Mouse (Mus musculus): ENCODE measurements around the gene Gsto1.

Gene Gsto1

DNA sequence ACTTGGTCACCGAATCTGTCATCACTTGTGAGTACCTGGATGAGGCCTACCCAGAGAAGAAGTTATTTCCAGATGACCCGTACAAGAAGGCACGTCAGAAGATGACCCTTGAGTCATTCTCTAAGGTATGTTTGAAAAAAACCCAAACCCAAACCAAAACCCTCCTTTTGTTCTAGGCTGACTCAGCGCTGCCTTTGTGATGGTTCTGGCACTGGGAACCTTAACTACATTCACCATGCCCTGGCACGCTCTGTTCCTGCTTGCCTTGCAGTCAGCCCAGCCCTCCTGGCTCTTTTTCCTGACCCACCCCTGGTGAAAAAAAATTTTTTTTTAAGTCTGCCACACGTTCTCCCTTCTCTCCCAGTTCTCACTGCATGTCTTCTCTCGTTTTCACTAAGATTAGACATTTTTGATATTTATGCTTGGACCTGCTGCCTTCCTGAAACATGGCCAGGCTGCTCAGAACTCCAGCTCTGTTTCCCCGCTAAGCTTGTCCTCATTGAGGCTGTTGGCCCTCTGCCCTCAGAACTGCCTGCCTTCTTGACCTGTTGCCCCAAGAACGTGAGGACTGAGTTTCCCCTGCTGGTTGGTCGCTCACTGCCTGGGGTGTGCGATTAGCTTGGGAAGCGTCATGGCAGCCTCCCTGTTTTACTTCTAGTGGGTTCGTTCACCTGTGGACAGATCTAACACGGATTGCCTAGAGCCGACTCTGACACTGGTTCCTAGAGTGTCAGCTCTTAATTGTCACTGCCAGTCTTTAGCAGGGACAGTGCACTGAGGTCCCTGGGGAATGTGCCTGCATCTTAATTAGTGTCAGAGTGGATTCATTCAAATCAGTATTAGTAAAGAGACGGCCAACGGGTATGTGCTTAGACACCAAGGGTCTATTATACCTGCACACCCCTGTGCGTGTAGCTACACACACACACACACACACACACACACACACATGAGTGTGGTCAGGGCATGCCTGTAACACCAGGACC lies 3.5 kb downstream of the Gsto1 start:
- DNase-seq, result no peak

GRCm38 (mm10) chr19:47859180-47859579 lies 4.4 kb downstream of the Gsto1 start:
- DNase-seq, result no peak

GRCm38 (mm10) chr19:47862581-47862980 lies 7.8 kb downstream of the Gsto1 start:
- no peak for DNase-seq

GRCm38 (mm10) chr19:47864051-47864450 lies 9.3 kb downstream of the Gsto1 start:
- DNase-seq, result no peak

DNA sequence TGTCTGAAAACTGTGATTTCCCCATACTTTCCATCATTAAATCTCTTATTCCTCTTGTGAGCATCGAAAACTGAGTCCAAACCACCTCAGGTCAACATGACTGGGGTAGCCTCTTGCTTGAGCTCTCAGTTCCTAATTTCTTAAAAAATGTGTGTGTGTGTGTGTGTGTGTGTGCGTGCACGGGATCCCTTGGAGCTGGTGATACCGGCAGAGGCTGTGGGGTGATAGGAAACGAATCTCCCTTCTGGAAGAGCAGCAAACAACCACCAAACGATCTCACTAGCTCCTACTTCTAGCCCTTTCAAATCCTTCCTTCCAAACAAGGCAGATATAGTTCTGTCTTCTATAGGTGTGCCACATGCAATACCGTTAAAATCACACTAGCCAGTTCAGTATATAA lies 10.0 kb downstream of the Gsto1 start:
- no peak for DNase-seq

- peak; percentile 88 to 90 for DNase-seq
Measured at GRCm38 (mm10) chr19:47865353-47865947, 10.7 kb downstream of the Gsto1 start, which contains the start of gene Gsto2. Gsto2 (plus strand) TSS chr19:47865534.

GRCm38 (mm10) chr19:47867628-47868175 lies 12.9 kb downstream of the Gsto1 start:
- no peak for DNase-seq

DNA sequence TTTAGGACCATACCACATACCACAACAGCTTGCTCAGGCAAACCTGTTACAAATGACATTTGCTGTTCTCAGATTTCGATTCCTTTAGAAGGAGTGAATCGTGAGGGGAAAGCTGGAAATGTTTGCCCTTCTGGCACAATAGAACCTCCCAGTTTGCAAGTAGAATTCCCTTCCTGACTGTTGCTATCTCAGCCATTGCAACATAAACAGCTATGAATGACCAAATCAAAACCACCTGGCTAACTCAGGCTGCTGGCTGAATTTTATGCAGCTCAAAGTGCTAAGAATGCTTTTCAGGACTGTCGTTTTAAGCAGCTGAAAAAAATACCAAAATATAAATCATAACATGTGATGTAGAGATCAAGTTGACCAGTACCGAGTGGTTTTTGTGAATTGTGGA lies 14.2 kb downstream of the Gsto1 start:
- DNase-seq, result no peak

- no peak for DNase-seq
Measured at GRCm38 (mm10) chr19:47869516-47869915, 14.7 kb downstream of the Gsto1 start.

- no peak for DNase-seq
Measured at GRCm38 (mm10) chr19:47870102-47870666, 15.4 kb downstream of the Gsto1 start.

DNA sequence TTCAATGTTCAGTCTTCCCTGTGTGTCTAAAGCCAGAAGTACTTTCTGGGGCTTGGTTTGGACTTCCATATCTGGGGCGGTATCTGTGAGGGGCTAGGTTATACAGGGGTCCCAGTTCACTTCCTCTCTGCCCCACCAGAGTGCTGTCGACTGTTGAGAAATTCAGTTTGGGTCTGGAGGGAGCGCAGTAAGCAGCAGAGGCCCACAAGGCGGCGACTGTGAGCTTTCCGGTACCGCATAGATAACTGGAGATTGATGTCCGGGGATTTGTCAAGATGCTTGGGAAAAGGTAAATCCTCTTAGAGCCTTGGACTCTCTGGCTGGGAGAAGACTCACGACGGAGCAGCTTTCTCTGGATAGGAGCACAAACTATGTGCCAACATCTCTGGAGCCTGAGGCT lies 16.7 kb downstream of the Gsto1 start:
- DNase-seq, result no peak

DNA sequence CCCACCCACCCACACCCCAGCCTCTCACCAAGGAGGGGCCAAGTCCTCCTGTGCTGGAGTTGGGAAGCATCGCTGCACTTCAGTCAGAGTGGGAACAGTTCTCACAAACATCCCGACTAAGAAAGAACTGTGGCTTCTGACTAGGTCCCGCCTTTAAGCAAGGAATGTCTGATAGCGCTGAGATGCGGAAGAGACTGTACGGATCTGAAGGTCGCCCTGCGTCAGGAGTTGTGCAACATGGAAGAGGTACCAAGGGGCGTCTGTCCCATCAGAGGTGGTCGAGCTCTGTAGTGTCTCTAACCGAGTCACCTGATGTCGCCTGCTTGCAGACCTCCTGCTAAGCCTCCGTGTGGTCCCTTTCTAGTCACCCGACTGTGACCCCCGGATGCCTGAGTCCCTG lies 21.5 kb downstream of the Gsto1 start:
- no peak for DNase-seq

DNA sequence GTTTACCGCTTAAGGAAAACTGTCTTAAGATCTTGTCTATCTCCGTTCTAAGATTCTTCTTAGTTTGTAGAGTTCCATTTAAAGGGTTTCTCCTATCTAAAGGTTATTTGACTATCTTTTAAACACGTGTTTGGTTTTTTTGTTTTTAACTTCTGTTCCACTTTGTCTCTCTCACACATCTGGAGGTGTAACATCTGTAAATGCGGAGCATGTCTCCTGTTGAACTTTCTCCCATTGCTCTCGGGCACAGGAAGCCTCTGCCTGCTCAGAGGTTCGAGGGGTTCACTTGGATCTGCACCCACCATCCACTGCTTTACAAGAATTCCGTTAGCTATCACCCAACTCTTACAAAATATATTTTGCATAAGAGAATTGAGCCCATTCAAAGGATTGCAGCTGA lies 26.8 kb downstream of the Gsto1 start:
- no peak for DNase-seq

- DNase-seq, result peak; percentile 67 to 86
Measured at GRCm38 (mm10) chr19:47882151-47882881, 27.5 kb downstream of the Gsto1 start.

GRCm38 (mm10) chr19:47882882-47883254 lies 28.1 kb downstream of the Gsto1 start:
- DNase-seq, result no peak

GRCm38 (mm10) chr19:47884296-47885085 lies 29.7 kb downstream of the Gsto1 start:
- DNase-seq, result peak in 1 of 2 experiments; percentile 35

DNA sequence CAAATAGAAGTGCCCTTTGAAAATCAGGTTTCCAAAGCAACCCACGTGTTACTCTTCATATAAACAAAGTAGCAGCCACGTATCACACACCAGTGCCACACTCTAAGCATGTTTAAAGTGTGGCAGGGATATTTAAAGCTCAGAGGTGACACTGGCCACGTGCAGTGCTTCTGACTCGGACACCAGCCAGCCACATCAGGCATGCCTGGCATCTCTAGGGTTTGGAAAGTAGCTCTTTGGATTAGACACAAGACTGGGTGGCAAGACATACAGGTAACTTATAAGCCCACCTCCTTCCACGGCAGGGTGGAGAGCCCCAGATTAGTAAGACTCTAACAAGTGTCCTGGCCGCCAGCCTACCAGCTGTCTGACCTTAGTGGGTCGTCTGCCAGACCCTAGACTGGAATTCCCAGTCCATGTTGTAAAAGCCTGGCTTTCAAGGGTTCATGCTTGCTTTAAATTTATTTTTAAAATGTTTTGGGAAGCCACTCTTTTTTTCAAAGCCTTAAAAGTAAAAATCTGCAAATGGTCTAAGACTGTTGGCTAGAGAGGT lies 30.5 kb downstream of the Gsto1 start:
- DNase-seq, result no peak

DNA sequence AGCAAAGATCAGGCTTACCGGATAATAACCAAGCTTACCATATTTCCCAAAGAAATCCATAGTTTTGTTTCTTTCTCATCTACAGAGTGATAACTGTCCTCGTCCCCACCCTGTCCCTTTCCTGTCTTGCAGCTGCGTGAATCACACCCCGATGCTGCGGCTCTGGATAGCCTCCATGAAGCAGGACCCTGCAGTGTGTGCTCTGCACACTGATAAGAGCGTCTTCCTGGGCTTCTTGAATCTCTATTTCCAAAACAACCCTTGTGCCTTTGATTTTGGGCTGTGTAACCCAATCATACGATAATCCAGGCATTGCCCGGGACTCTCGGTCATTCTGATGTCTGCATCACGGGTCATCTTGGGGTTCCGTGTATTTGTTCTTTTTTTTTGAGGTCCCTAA lies 31.1 kb downstream of the Gsto1 start:
- DNase-seq, result no peak

DNA sequence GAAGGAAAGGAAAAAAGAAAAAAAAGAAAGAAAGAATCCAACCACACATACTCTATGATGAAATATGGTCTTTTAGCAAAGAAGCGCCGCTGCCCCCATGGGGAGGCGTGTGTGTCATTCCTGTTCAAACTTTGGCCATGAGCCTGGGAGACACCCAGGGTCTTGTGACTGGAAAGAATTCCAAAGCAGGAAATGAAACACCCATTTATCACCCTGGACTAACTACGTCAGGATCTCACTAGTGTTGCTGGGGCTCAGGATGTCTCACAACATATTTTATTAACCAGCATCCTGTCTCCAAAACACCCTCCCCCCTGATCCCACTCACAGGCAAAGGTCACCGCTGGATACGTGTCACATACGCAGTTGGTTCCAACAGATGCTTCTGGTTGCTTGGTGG lies 31.8 kb downstream of the Gsto1 start:
- DNase-seq, result no peak

- DNase-seq, result peak; percentile 59 to 64
Measured at GRCm38 (mm10) chr19:47887417-47887816, 32.6 kb downstream of the Gsto1 start.

DNA sequence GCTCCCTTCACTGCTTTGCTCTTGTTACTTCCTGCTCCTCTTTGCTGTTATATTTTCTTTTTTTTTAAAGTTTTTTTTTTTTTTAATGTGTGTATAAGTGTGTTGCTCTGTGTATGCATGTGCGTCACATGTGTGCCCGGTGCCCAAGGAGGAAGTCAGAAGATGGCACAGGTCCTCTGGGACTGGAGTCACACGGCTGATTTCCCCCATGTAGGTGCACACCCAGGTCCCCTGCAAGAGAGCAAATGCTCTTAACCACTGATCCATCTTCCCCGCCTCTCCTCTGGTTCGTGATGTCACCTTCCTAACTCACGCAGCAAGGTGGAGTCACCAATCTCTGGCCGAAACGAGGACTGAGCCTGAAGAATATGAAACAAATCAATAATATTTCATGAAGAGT lies 33.3 kb downstream of the Gsto1 start:
- DNase-seq, result peak; percentile 55 to 72

Measured in spleen, adult 18-20 months (tissue).